Mouse (Mus musculus) ES-Bruce4 (cell line): ENCODE data around the gene 1700020D05Rik. TPM values are rescaled to one million over a fixed set of nuclear protein-coding genes. Genes with fewer than 3 reads are reported as not detected.

Experiments
- H3K27ac ChIP-seq: 2 replicates; pipeline ENCODE4 v1.5.1; 2012; ENCODE audit warnings: low read length, inconsistent platforms; ENCODE audit not compliant: insufficient read depth
- H3K27me3 ChIP-seq: 2 replicates; pipeline ENCODE4 v1.6.1; 2012; ENCODE audit warnings: mild to moderate bottlenecking, low read length, inconsistent platforms; ENCODE audit not compliant: control insufficient read depth, poor library complexity, insufficient read depth, severe bottlenecking
- H3K36me3 ChIP-seq: 2 replicates; pipeline ENCODE4 v1.6.1; 2012; ENCODE audit warnings: inconsistent platforms, mild to moderate bottlenecking, low read length, moderate library complexity; ENCODE audit not compliant: control insufficient read depth, poor library complexity, insufficient read depth, severe bottlenecking
- H3K4me1 ChIP-seq: one replicate; pipeline ENCODE4 v1.8.1; 2011; ENCODE audit warnings: low read length; ENCODE audit not compliant: control insufficient read depth, insufficient read depth
- H3K4me3 ChIP-seq: 2 replicates; pipeline ENCODE4 v1.5.1; 2011; ENCODE audit warnings: low read depth, mild to moderate bottlenecking, low read length
- H3K9ac ChIP-seq: 2 replicates; pipeline ENCODE4 v1.6.1; 2012; ENCODE audit warnings: low read depth, mild to moderate bottlenecking, inconsistent platforms; ENCODE audit not compliant: poor library complexity, severe bottlenecking
- H3K9me3 ChIP-seq: replicated peaks from 2 replicates; pipeline ENCODE4 v1.6.1; 2012; ENCODE audit warnings: mild to moderate bottlenecking, low read length, inconsistent platforms; ENCODE audit not compliant: control insufficient read depth, poor library complexity, insufficient read depth, severe bottlenecking
- CTCF ChIP-seq: IDR thresholded peaks from one replicate; pipeline ENCODE4 v1.8.1; 2011; ENCODE audit warnings: low read depth, low read length
- EP300 ChIP-seq: IDR thresholded peaks from 2 replicates; pipeline ENCODE4 v1.6.1; 2011; ENCODE audit warnings: low read depth, low read length; ENCODE audit not compliant: insufficient read depth
- POLR2A ChIP-seq: IDR thresholded peaks from one replicate; pipeline ENCODE4 v1.8.1; 2011; ENCODE audit warnings: low read length; ENCODE audit not compliant: insufficient read depth
- polyA plus RNA-seq: library from polyadenylated mRNA; stranded (reverse); fragments of >200 nt; gene quantifications from 2 replicates; pipeline ENCODE4 v1.2.4, GENCODE M21; 2011; ENCODE audit warnings: low read depth; ENCODE audit not compliant: missing spikeins, insufficient read depth, insufficient read length

The 1700020D05Rik gene
- polyA plus RNA-seq, 1 experiment = 0.99 TPM

DNA sequence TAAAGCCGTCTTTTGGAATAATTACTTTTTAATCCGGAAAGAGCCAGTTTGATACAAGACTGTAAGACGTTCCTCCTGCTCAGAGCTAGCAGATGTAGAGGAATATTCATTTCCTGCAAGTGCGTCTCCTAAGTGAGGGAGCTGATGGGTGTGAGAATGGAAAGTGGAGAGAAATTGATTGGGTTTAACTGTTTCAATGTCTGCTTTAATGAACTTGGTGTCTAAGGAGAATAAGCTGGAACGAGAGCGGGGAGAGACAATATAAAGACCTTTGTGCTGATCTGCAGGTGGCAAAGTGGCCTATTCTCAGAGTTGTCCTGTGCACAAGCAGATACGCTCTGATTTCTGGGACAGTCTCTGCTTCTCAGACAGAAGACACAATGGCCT, 26.5 kb upstream of the 1700020D05Rik start:
- H3K27me3 ChIP-seq = no peaks in the 10 kb centered on the region
- no peak for TF ChIP-seq EP300
- TF ChIP-seq CTCF = no peak
- no peak for TF ChIP-seq POLR2A
- peaks cover 2% of the 10 kb centered on the region for H3K4me1 ChIP-seq
- no peaks in the 10 kb centered on the region for H3K36me3 ChIP-seq
- H3K9me3 ChIP-seq = no peaks in the 10 kb centered on the region
- H3K9ac ChIP-seq = no peak overlapping the region
- no peak overlapping the region for H3K27ac ChIP-seq
- H3K4me3 ChIP-seq = no peak overlapping the region

- Histone ChIP-seq H3K27ac (no peak overlapping the region), H3K4me1 (peaks cover 2% of the 10 kb centered on the region)
These were observed 25.9 kb upstream of the 1700020D05Rik start for GRCm38 (mm10) chr19:5529325-5530137.

GRCm38 (mm10) chr19:5525204-5525603, 21.6 kb upstream of the 1700020D05Rik start:
- no peaks in the 10 kb centered on the region for H3K36me3 ChIP-seq
- H3K27ac ChIP-seq = no peak overlapping the region
- H3K4me3 ChIP-seq = no peak overlapping the region
- TF ChIP-seq EP300 (no peak), CTCF (no peak), POLR2A (no peak)
- no peaks in the 10 kb centered on the region for H3K27me3 ChIP-seq
- no peaks in the 10 kb centered on the region for H3K9me3 ChIP-seq
- no peak overlapping the region for H3K9ac ChIP-seq
- H3K4me1 ChIP-seq = peaks cover 2% of the 10 kb centered on the region

More at GRCm38 (mm10) chr19:5529325-5530137, 25.9 kb upstream of the 1700020D05Rik start:
- Histone ChIP-seq H3K9me3 (no peaks in the 10 kb centered on the region), H3K9ac (no peak overlapping the region), H3K36me3 (no peaks in the 10 kb centered on the region), H3K27me3 (no peaks in the 10 kb centered on the region), H3K4me3 (no peak overlapping the region)
- TF ChIP-seq CTCF (peak; percentile 99), POLR2A (no peak), EP300 (peak; percentile 83)

- no peaks in the 10 kb centered on the region for H3K9me3 ChIP-seq
These were observed 15.1 kb upstream of the 1700020D05Rik start for GRCm38 (mm10) chr19:5518721-5519120.

DNA sequence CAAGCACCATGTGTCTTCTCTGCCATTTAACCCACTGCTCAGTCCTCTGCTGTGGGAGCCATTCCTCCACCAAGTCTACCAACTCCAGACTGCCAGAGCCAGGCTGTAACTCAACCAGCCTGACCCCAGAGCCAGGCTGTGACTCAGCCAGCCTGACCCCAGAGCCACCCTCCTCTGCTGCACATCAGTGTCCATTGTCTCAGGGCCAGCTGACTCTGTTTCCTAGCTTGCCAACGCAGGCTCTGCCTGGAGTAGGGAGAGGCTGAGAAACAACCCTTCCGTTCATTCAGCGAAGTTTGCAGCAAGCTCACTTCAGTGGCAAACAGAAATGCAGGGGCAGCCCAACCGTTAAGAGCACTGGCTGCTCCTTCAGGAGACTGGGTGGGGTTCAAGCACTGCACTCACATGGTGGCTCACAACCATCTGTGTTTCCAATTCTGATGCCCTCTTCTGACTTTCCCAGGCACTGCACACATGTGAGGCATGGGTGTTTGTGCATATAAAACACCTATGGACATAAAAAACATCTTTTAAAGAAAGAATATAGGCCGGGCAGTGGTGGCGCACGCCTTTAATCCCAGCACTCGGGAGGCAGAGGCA, 13.4 kb upstream of the 1700020D05Rik start:
- Histone ChIP-seq H3K4me3 (no peak overlapping the region), H3K4me1 (no peaks in the 10 kb centered on the region), H3K9ac (no peak overlapping the region), H3K27me3 (no peaks in the 10 kb centered on the region), H3K9me3 (no peaks in the 10 kb centered on the region), H3K36me3 (no peaks in the 10 kb centered on the region), H3K27ac (0 out of 2 replicates have a peak overlapping the region, but pooled peaks have one; percentile 3)
- TF ChIP-seq POLR2A = no peak
- no peak for TF ChIP-seq CTCF
- TF ChIP-seq EP300 = no peak

More at GRCm38 (mm10) chr19:5518721-5519120, 15.1 kb upstream of the 1700020D05Rik start:
- no peaks in the 10 kb centered on the region for H3K36me3 ChIP-seq
- no peak overlapping the region for H3K9ac ChIP-seq
- H3K27ac ChIP-seq = no peak overlapping the region
- H3K4me1 ChIP-seq = no peaks in the 10 kb centered on the region
- TF ChIP-seq POLR2A (no peak), EP300 (no peak), CTCF (no peak)
- no peak overlapping the region for H3K4me3 ChIP-seq
- H3K27me3 ChIP-seq = no peaks in the 10 kb centered on the region
